Mouse (Mus musculus): Measurements from ENCODE around the gene Rpusd3. TPM values are rescaled to one million over a fixed set of nuclear protein-coding genes. Genes with fewer than 3 reads are reported as not detected.

Rpusd3 gene
- polyA plus RNA-seq, 1 experiment: 91.3 TPM

DNA sequence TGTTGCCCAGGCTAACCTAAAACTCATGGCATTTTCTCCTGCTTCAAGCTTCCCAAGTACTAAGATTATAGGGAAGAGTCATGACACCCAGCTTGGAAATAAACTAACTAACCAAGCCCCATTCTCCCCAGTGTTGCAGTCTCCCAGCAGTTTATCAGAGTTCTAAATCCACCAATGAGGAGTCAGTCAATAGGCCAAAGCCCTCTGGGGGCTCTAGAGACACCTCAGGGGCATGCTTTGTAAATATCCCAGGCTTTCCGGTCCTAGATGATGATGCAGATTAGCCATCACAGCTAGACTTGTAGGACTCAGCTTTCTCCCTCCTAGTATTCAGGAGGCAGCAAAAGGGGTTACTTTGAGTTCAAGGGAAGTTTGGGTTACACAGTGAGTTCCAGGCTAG is 9.1 kb downstream of the Rpusd3 start:
- peaks cover 100% of the 10 kb centered on the region for H3K36me3 ChIP-seq (replicated peaks; ENCODE audit: low read length)
- TF ChIP-seq FLI1 (IDR thresholded peaks at IDR 0.05; ENCODE audit: low read length) (no peak), GATA1 (IDR thresholded peaks at IDR 0.05; ENCODE audit: borderline replicate concordance, low read length) (no peak)

DNA sequence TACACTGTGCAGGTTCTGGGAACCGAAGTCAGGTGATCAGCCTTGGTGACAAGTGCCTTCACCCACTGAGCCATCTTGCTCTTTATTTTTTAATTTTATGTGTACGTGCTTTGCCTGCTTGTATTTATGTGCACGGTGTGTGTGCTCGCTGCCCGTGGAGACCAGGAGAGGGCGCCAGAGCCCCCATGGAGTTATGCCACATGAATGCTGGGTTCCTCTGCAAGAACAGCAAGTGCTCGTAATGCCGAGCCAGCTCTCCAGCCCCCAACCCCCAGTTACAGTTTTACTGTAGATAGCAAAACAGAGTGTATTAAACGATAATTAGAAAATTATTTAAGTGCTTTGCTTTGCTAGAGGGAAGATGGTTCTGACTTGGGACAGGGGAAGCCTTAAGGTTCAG is 12.5 kb downstream of the Rpusd3 start:
- no peaks in the 10 kb centered on the region for H3K9me3 ChIP-seq
- TF ChIP-seq FLI1 (IDR thresholded peaks at IDR 0.05; ENCODE audit: low read length) (no peak), GATA1 (IDR thresholded peaks at IDR 0.05; ENCODE audit: borderline replicate concordance, low read length) (no peak)
- H3K36me3 ChIP-seq (replicated peaks; ENCODE audit: low read length): peaks cover 100% of the 10 kb centered on the region
- H3K27me3 ChIP-seq (replicated peaks): no peaks in the 10 kb centered on the region
- H3K4me3 ChIP-seq (replicated peaks): no peak overlapping the region
- H3K4me1 ChIP-seq: peaks cover 7% of the 10 kb centered on the region; the same call in 1 of the 2 replicates

More for the DNA sequence above, 9.1 kb downstream of the Rpusd3 start:
- no peak overlapping the region for H3K4me3 ChIP-seq (replicated peaks)
- H3K4me1 ChIP-seq: peaks cover 5% of the 10 kb centered on the region; the same call in 1 of the 2 replicates
- H3K27me3 ChIP-seq (replicated peaks): no peaks in the 10 kb centered on the region
- no peaks in the 10 kb centered on the region for H3K9me3 ChIP-seq

DNA sequence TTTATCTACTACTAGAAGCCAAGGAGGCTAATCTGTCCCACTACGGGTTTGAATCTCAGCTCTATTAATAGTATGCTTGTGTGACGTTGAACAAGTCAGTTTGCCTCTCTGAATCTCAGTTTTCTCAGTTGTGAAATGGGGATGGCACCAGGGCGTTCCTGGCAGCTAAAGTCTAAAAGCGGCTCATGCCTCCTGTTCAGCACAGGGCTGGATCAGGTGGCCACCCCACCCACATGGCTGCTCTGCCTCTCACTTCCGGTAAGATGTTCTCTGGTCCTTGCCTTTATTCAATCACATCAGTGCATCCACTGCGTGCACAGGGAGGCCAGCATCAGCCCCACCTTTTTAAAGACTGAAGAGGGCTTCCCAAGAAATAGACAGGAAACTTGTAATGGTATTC is 13.7 kb downstream of the Rpusd3 start:
- H3K36me3 ChIP-seq (replicated peaks; ENCODE audit: low read length): peaks cover 100% of the 10 kb centered on the region
- TF ChIP-seq GATA1 (IDR thresholded peaks at IDR 0.05; ENCODE audit: borderline replicate concordance, low read length) (no peak), FLI1 (IDR thresholded peaks at IDR 0.05; ENCODE audit: low read length) (no peak)
- no peaks in the 10 kb centered on the region for H3K9me3 ChIP-seq
- H3K27me3 ChIP-seq (replicated peaks): no peaks in the 10 kb centered on the region
- no peak overlapping the region for H3K4me3 ChIP-seq (replicated peaks)
- H3K4me1 ChIP-seq: peaks cover 17% of the 10 kb centered on the region

DNA sequence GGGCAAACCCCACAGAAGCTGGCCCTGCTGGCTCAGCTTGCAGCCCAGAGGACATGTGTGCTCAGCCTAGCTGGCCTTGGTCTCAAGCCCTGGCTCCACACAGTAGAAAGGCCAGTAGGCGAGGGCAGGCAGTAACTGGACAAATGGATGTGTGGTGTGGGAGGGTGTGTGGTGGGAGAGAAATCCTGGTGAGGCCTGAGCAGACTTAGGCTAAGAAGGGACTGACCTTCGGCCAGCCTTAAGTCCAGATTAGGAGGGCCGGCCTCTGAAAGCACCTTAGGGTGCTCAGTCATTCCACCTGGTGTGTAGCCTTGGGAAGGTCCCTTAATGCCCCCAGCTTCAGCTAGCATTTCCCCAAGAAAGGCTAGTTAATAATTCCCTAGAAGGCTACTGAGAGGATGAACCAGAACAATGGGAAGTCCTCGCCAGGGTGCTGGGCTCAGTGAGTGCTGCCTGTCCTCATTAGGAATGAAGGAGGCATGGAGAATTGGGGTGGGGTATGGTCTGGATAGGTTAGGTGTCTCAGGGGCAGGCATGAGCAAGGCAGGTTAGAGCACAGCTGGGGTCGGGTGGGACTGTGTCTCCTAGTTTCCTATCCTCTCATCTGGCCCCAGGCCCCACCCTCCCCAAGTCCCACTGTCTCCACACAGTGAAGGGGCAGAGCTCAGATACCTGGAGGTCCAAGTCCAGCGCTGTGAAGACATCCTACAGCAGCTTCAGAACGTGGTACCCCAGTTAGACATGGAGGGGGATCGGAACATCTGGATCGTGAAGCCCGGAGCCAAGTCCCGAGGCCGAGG is 14.3 kb downstream of the Rpusd3 start:
- TF ChIP-seq FLI1 (IDR thresholded peaks at IDR 0.05; ENCODE audit: low read length) (no peak), GATA1 (IDR thresholded peaks at IDR 0.05; ENCODE audit: borderline replicate concordance, low read length) (no peak)
- Histone ChIP-seq H3K36me3 (replicated peaks; ENCODE audit: low read length) (peaks cover 100% of the 10 kb centered on the region), H3K4me1 (peaks cover 18% of the 10 kb centered on the region), H3K4me3 (replicated peaks) (no peak overlapping the region), H3K27me3 (replicated peaks) (no peaks in the 10 kb centered on the region), H3K9me3 (no peaks in the 10 kb centered on the region)

DNA sequence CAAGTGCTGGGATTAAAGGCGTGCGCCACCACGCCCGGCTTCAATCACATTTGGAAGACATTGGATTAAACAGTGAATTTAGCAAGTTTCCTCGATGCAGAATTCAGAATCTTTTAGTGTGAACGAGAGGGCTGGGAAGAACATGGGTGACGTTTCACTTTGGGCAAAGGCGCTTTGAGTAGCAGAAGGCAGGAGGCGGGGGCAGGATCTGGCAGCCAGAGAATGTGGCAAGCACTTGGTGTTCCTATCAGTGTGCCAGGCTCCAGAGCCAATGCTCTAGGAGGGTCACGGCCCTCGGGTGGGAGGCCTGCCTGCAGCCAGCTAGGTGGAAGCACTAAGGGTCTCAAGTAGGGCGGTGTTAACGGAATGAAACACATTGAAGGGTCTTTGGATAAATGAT is 17.0 kb downstream of the Rpusd3 start:
- no peak for TF ChIP-seq FLI1 (IDR thresholded peaks at IDR 0.05; ENCODE audit: low read length)
- TF ChIP-seq GATA1 (IDR thresholded peaks at IDR 0.05; ENCODE audit: borderline replicate concordance, low read length): no peak
- Histone ChIP-seq H3K9me3 (no peaks in the 10 kb centered on the region), H3K4me1 (peaks cover 13% of the 10 kb centered on the region), H3K27me3 (replicated peaks) (no peaks in the 10 kb centered on the region), H3K4me3 (replicated peaks) (no peak overlapping the region), H3K36me3 (replicated peaks; ENCODE audit: low read length) (peaks cover 100% of the 10 kb centered on the region)

DNA sequence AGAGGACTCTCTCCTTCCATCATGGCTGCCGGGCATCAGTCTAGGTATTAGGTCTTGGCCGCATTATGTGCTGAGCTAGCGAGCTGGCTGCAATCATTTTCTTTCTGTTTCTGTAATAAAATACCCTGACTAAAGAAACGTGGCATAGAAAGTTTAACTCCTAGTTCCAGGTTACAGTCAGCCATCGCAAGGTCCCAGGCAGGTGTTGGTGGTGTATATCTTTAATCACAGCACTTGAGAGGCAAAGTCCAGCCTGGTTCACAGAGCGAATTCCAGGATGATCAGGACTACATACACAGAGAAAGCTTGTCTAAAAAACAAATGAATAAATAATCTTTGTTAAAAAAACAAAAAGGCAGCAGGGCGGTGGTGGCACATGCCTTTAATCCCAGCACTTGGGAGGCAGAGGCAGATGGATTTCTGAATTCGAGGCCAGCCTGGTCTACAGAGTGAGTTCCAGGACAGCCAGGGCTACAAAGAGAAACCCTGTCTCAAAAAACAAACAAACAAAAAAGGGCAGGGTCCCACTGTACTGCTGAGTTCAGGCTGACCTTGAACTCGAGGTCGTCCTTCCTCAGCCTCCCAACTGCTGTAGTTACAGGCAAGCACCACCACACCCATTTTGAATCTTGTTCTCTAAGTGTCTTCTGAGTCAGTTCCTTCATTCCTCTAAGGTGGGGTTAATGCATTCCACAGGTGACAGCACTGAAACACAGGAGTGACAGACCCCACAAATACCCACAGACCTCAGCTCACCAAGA is 22.7 kb downstream of the Rpusd3 start:
- H3K36me3 ChIP-seq (replicated peaks; ENCODE audit: low read length): peaks cover 98% of the 10 kb centered on the region
- TF ChIP-seq GATA1 (IDR thresholded peaks at IDR 0.05; ENCODE audit: borderline replicate concordance, low read length) (no peak), FLI1 (IDR thresholded peaks at IDR 0.05; ENCODE audit: low read length) (no peak)
- peaks cover 8% of the 10 kb centered on the region; the same call in 1 of the 2 replicates for H3K9me3 ChIP-seq

DNA sequence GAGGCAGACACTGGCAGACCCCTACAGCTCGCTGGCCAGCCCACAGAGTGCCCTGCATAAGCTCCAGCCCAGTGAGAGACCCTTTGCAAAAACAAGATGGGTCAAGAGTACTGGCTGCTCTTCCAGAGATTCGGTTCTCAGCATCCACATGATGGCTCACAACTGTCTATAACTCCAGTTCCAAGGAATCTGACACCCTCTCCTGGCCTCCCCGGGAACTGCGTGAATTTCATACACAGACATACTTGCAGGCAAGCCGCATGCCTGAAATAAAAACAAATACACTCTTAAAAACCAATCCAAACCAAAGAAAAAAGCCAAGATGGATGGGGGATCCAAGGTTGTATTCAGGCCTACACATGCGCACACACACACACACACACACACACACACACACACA is 23.6 kb downstream of the Rpusd3 start:
- TF ChIP-seq FLI1 (IDR thresholded peaks at IDR 0.05; ENCODE audit: low read length): no peak
- TF ChIP-seq GATA1 (IDR thresholded peaks at IDR 0.05; ENCODE audit: borderline replicate concordance, low read length): no peak
- Histone ChIP-seq H3K36me3 (replicated peaks; ENCODE audit: low read length) (peaks cover 98% of the 10 kb centered on the region), H3K9me3 (peaks cover 8% of the 10 kb centered on the region; the same call in 1 of the 2 replicates)

More for the DNA sequence above, 22.7 kb downstream of the Rpusd3 start:
- Histone ChIP-seq H3K4me1 (peaks cover 26% of the 10 kb centered on the region), H3K27me3 (replicated peaks) (no peaks in the 10 kb centered on the region), H3K4me3 (replicated peaks) (no peak overlapping the region)

DNA sequence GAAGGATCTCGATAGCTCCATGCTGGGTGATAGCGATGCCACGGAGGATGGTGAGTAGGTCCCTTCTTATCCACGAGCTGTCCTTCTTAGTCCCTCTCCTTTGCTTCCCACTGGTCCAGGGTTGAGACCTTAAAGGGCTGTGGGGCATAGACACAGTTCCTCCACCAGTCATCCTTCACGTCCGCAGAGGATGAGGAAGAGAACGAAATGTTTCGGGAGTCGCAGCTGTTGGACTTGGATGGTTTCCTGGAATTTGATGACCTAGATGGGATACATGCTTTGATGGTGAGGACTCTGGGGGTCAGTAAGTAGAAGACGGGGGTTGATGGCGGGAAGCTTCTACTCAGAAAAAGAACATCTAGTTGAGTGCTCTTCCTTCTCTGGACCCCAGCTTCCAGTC is 24.3 kb downstream of the Rpusd3 start:
- H3K9me3 ChIP-seq: peaks cover 8% of the 10 kb centered on the region; the same call in 1 of the 2 replicates
- no peak overlapping the region for H3K4me3 ChIP-seq (replicated peaks)
- H3K36me3 ChIP-seq (replicated peaks; ENCODE audit: low read length): peaks cover 98% of the 10 kb centered on the region
- no peak for TF ChIP-seq GATA1 (IDR thresholded peaks at IDR 0.05; ENCODE audit: borderline replicate concordance, low read length)
- peaks cover 16% of the 10 kb centered on the region for H3K4me1 ChIP-seq
- H3K27me3 ChIP-seq (replicated peaks): no peaks in the 10 kb centered on the region

More for the DNA sequence above, 23.6 kb downstream of the Rpusd3 start:
- Histone ChIP-seq H3K4me1 (peaks cover 17% of the 10 kb centered on the region), H3K4me3 (replicated peaks) (no peak overlapping the region), H3K27me3 (replicated peaks) (no peaks in the 10 kb centered on the region)

DNA sequence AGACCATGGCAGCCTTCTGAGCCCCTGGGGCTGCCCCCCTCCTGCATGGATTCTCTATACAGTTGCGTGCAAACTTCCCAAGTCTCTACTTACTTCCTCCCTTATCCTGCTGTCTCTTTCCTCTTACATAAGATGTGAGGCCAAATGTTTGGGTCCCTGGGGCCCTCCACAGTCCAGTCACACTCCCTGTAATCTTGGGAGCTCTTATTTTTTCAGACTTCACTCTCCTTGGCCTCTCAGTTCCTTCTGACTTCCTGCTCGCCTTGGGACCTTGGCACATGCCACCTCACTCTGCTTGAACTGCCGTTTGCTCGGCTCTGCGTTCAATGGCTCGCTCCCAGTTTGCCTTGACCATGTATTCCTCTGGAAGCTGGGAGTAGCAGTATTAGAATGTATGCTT is 25.2 kb downstream of the Rpusd3 start:
- H3K36me3 ChIP-seq (replicated peaks; ENCODE audit: low read length): peaks cover 98% of the 10 kb centered on the region

More for the DNA sequence above, 25.2 kb downstream of the Rpusd3 start:
- Histone ChIP-seq H3K4me1 (peaks cover 20% of the 10 kb centered on the region), H3K9me3 (peaks cover 8% of the 10 kb centered on the region; the same call in 1 of the 2 replicates), H3K27me3 (replicated peaks) (no peaks in the 10 kb centered on the region), H3K4me3 (replicated peaks) (no peak overlapping the region)
- TF ChIP-seq FLI1 (IDR thresholded peaks at IDR 0.05; ENCODE audit: low read length): no peak
- TF ChIP-seq GATA1 (IDR thresholded peaks at IDR 0.05; ENCODE audit: borderline replicate concordance, low read length): no peak

Data from megakaryocyte, embryonic 14.5 days (primary cell).